Mouse (Mus musculus) hindbrain, embryonic 15.5 days (tissue): ENCODE measurements at regions not wholly inside any gene's neighbourhood (a gene's known extent, or its start where the extent isn't known, plus 50 kb on each side); places are given as distances from the start of the nearest gene placed in this dataset.
A peak's percentile ranks its signal among the peaks of the same experiment; 100 is the strongest.

Experiments used
- ATAC-seq: fragments of 200-750 bp; cut with Nextera tagmentation; 2 replicates; pipeline ENCODE4 v1.8.0; 2017; ENCODE audit warnings: low read depth, moderate number of reproducible peaks, moderate TSS enrichment; ENCODE audit not compliant: low FRiP score
- H3K27ac ChIP-seq: fragments of 300-500 bp; sonication (generic); replicated peaks from 2 replicates; pipeline ENCODE4 v1.5.1; 2015; ENCODE audit warnings: mild to moderate bottlenecking, inconsistent platforms
- H3K27me3 ChIP-seq: fragments of 300-500 bp; sonication (generic); 2 replicates; pipeline ENCODE4 v1.6.1; 2015; ENCODE audit warnings: control low read depth, inconsistent platforms
- H3K36me3 ChIP-seq: fragments of 300-500 bp; sonication (generic); 2 replicates; pipeline ENCODE4 v1.6.1; 2015; ENCODE audit warnings: control low read depth, inconsistent platforms
- H3K4me1 ChIP-seq: fragments of 300-500 bp; sonication (generic); replicated peaks from 2 replicates; pipeline ENCODE4 v1.6.1; 2015; ENCODE audit warnings: control low read depth, inconsistent platforms
- H3K4me2 ChIP-seq: fragments of 300-500 bp; sonication (generic); 2 replicates; pipeline ENCODE4 v1.6.1; 2015; ENCODE audit warnings: moderate library complexity, mild to moderate bottlenecking, inconsistent platforms
- H3K4me3 ChIP-seq: fragments of 300-500 bp; sonication (generic); 2 replicates; pipeline ENCODE4 v1.5.1; 2015; ENCODE audit warnings: mild to moderate bottlenecking, inconsistent platforms
- H3K9ac ChIP-seq: fragments of 300-500 bp; sonication (generic); 2 replicates; pipeline ENCODE4 v1.6.1; 2015; ENCODE audit warnings: inconsistent platforms
- H3K9me3 ChIP-seq: fragments of 300-500 bp; sonication (generic); 2 replicates; pipeline ENCODE4 v1.6.1; 2016; ENCODE audit warnings: control low read depth, inconsistent platforms
- WGBS: fragments of 180-500 bp; shearing (Covaris S2); methylation state at CpG from one replicate; pipeline ENCODE4 v1.1.7; 2015; 5-methylcytosine and 5-hydroxymethylcytosine counted together

- ATAC-seq: no peak
- WGBS: 73% methylated on average over 5 of the region's 5 CpGs
Observed at GRCm38 (mm10) chr7:70300516-70300915, 66.0 kb downstream of the Nr2f2 start.

GRCm38 (mm10) chr7:70291431-70291830 lies 75.1 kb downstream of the Nr2f2 start:
- no peak overlapping the region for H3K4me2 ChIP-seq
- ATAC-seq: no peak
- WGBS: 91% methylated on average over 6 of the region's 6 CpGs
- no peak overlapping the region for H3K27ac ChIP-seq
- H3K9me3 ChIP-seq: no peaks in the 10 kb centered on the region
- no peak overlapping the region for H3K4me3 ChIP-seq
- H3K27me3 ChIP-seq: peaks cover 46% of the 10 kb centered on the region
- no peak overlapping the region for H3K9ac ChIP-seq
- peaks cover 8% of the 10 kb centered on the region for H3K4me1 ChIP-seq
- H3K36me3 ChIP-seq: no peaks in the 10 kb centered on the region

More at GRCm38 (mm10) chr7:70300516-70300915, 66.0 kb downstream of the Nr2f2 start:
- no peaks in the 10 kb centered on the region for H3K4me1 ChIP-seq
- no peak overlapping the region for H3K27ac ChIP-seq
- H3K9me3 ChIP-seq: no peaks in the 10 kb centered on the region
- no peak overlapping the region for H3K9ac ChIP-seq
- H3K27me3 ChIP-seq: peaks cover 2% of the 10 kb centered on the region; the same call in 1 of the 2 replicates
- no peak overlapping the region for H3K4me3 ChIP-seq
- H3K36me3 ChIP-seq: no peaks in the 10 kb centered on the region
- H3K4me2 ChIP-seq: no peak overlapping the region

- ATAC-seq: no peak
- Histone ChIP-seq H3K4me1 (peaks cover 8% of the 10 kb centered on the region), H3K27me3 (peaks cover 51% of the 10 kb centered on the region), H3K9me3 (no peaks in the 10 kb centered on the region), H3K4me3 (no peak overlapping the region), H3K27ac (no peak overlapping the region), H3K9ac (no peak overlapping the region), H3K4me2 (no peak overlapping the region), H3K36me3 (no peaks in the 10 kb centered on the region)
- 66% methylated on average over 8 of the region's 8 CpGs for WGBS
Observed at GRCm38 (mm10) chr7:70290733-70291320, 75.7 kb downstream of the Nr2f2 start.

- WGBS: 53% methylated on average over 6 of the region's 6 CpGs
- no peak; the same call in 1 of the 2 replicates for ATAC-seq
- Histone ChIP-seq H3K9me3 (no peaks in the 10 kb centered on the region), H3K27ac (no peak overlapping the region), H3K4me2 (no peak overlapping the region), H3K27me3 (peaks cover 56% of the 10 kb centered on the region), H3K4me1 (peaks cover 8% of the 10 kb centered on the region), H3K4me3 (no peak overlapping the region), H3K9ac (no peak overlapping the region), H3K36me3 (no peaks in the 10 kb centered on the region)
Observed at GRCm38 (mm10) chr7:70290277-70290676, 76.3 kb downstream of the Nr2f2 start.

GRCm38 (mm10) chr7:70288621-70289020 lies 77.9 kb downstream of the Nr2f2 start:
- H3K27ac ChIP-seq: no peak overlapping the region
- peaks cover 73% of the 10 kb centered on the region for H3K27me3 ChIP-seq
- no peaks in the 10 kb centered on the region for H3K9me3 ChIP-seq
- no peak overlapping the region for H3K4me3 ChIP-seq
- no peaks in the 10 kb centered on the region for H3K36me3 ChIP-seq
- WGBS: 13% methylated on average over 5 of the region's 5 CpGs
- H3K4me1 ChIP-seq: peaks cover 8% of the 10 kb centered on the region
- H3K9ac ChIP-seq: no peak overlapping the region
- ATAC-seq: no peak
- no peak overlapping the region for H3K4me2 ChIP-seq

- no peaks in the 10 kb centered on the region for H3K9me3 ChIP-seq
- peaks cover 80% of the 10 kb centered on the region for H3K27me3 ChIP-seq
- H3K36me3 ChIP-seq: no peaks in the 10 kb centered on the region
- peak overlapping the region; percentile 17 for H3K4me3 ChIP-seq
- peaks cover 8% of the 10 kb centered on the region for H3K4me1 ChIP-seq
- H3K4me2 ChIP-seq: peak overlapping the region; percentile 46
- no peak for ATAC-seq
- H3K27ac ChIP-seq: no peak overlapping the region
- no peak overlapping the region for H3K9ac ChIP-seq
- WGBS: 2% methylated on average over 29 of the region's 29 CpGs
Observed at GRCm38 (mm10) chr7:70287891-70288421, 78.6 kb downstream of the Nr2f2 start.

- no peaks in the 10 kb centered on the region for H3K36me3 ChIP-seq
Observed at GRCm38 (mm10) chr7:70286836-70287355, 79.6 kb downstream of the Nr2f2 start.

GRCm38 (mm10) chr7:70285344-70285743 lies 81.2 kb downstream of the Nr2f2 start:
- WGBS: 12% methylated on average over 3 of the region's 3 CpGs
- Histone ChIP-seq H3K9ac (no peak overlapping the region), H3K36me3 (no peaks in the 10 kb centered on the region), H3K4me3 (no peak overlapping the region), H3K27me3 (peaks cover 86% of the 10 kb centered on the region), H3K4me2 (no peak overlapping the region), H3K27ac (no peak overlapping the region), H3K4me1 (peaks cover 21% of the 10 kb centered on the region), H3K9me3 (no peaks in the 10 kb centered on the region)
- ATAC-seq: no peak

More at GRCm38 (mm10) chr7:70286836-70287355, 79.6 kb downstream of the Nr2f2 start:
- H3K27me3 ChIP-seq: peaks cover 89% of the 10 kb centered on the region
- H3K9me3 ChIP-seq: no peaks in the 10 kb centered on the region
- H3K4me2 ChIP-seq: no peak overlapping the region
- H3K4me3 ChIP-seq: no peak overlapping the region
- H3K9ac ChIP-seq: no peak overlapping the region
- no peak overlapping the region for H3K27ac ChIP-seq
- no peak for ATAC-seq
- 12% methylated on average over 14 of the region's 14 CpGs for WGBS
- peaks cover 8% of the 10 kb centered on the region for H3K4me1 ChIP-seq

GRCm38 (mm10) chr7:70283836-70284235 lies 82.7 kb downstream of the Nr2f2 start:
- Histone ChIP-seq H3K9me3 (no peaks in the 10 kb centered on the region), H3K36me3 (no peaks in the 10 kb centered on the region), H3K4me3 (no peak overlapping the region), H3K27ac (no peak overlapping the region), H3K4me2 (no peak overlapping the region), H3K9ac (no peak overlapping the region), H3K4me1 (peaks cover 25% of the 10 kb centered on the region), H3K27me3 (peaks cover 77% of the 10 kb centered on the region)
- WGBS: 3% methylated on average over 1 of the region's 1 CpGs
- ATAC-seq: no peak

GRCm38 (mm10) chr7:70283166-70283565 lies 83.4 kb downstream of the Nr2f2 start:
- Histone ChIP-seq H3K9ac (no peak overlapping the region), H3K27me3 (peaks cover 75% of the 10 kb centered on the region), H3K36me3 (no peaks in the 10 kb centered on the region), H3K4me3 (no peak overlapping the region), H3K9me3 (no peaks in the 10 kb centered on the region), H3K4me1 (peaks cover 23% of the 10 kb centered on the region), H3K27ac (no peak overlapping the region), H3K4me2 (no peak overlapping the region)
- WGBS: 10% methylated on average over 4 of the region's 4 CpGs
- no peak for ATAC-seq

GRCm38 (mm10) chr7:70281891-70282515 lies 84.5 kb downstream of the Nr2f2 start:
- Histone ChIP-seq H3K4me2 (no peak overlapping the region), H3K4me3 (no peak overlapping the region), H3K4me1 (peaks cover 17% of the 10 kb centered on the region), H3K36me3 (no peaks in the 10 kb centered on the region), H3K27me3 (peaks cover 80% of the 10 kb centered on the region), H3K9me3 (no peaks in the 10 kb centered on the region), H3K9ac (no peak overlapping the region), H3K27ac (no peak overlapping the region)
- WGBS: 7% methylated on average over 11 of the region's 11 CpGs
- no peak for ATAC-seq

GRCm38 (mm10) chr7:70281381-70281750 lies 85.2 kb downstream of the Nr2f2 start:
- ATAC-seq: 0 out of 2 replicates have a peak, but pooled peaks have one; percentile 42
- no peak overlapping the region; the same call in 1 of the 2 replicates for H3K27ac ChIP-seq
- H3K9ac ChIP-seq: no peak overlapping the region
- no peaks in the 10 kb centered on the region for H3K36me3 ChIP-seq
- peaks cover 17% of the 10 kb centered on the region for H3K4me1 ChIP-seq
- 2% methylated on average over 22 of the region's 22 CpGs for WGBS
- no peaks in the 10 kb centered on the region for H3K9me3 ChIP-seq
- H3K27me3 ChIP-seq: peaks cover 78% of the 10 kb centered on the region
- 0 out of 2 replicates have a peak overlapping the region, but pooled peaks have one; percentile 15 for H3K4me3 ChIP-seq
- H3K4me2 ChIP-seq: peak overlapping the region; percentile 49
